Mouse (Mus musculus) stomach, postnatal 0 days (tissue): Measurements from ENCODE around the gene Esp24. TPM values are rescaled to one million over a fixed set of nuclear protein-coding genes. Genes with fewer than 3 reads are reported as not detected.
"Not testable (repeated sequence)": the region's sequence is repeated elsewhere in the genome, so short reads cannot be mapped to it uniquely, and the experiment has no call there.

Experiments
- ATAC-seq: fragments of 200-750 bp; cut with Nextera tagmentation; 2 replicates; pipeline ENCODE4 v1.8.0; 2017; ENCODE audit not compliant: low FRiP score, low TSS enrichment
- DNase-seq: peaks from one replicate; pipeline ENCODE4 v3.0.0-alpha.2; 2016; ENCODE audit warnings: low spot score
- H3K27ac ChIP-seq: fragments of 300-500 bp; sonication (generic); replicated peaks from 2 replicates; pipeline ENCODE4 v1.5.1; 2014; ENCODE audit warnings: mild to moderate bottlenecking, control low read depth
- H3K27me3 ChIP-seq: fragments of 300-500 bp; sonication (generic); 2 replicates; pipeline ENCODE4 v1.6.1; 2014; ENCODE audit warnings: low read length; ENCODE audit not compliant: control insufficient read depth, insufficient read depth
- H3K36me3 ChIP-seq: fragments of 300-500 bp; sonication (generic); 2 replicates; pipeline ENCODE4 v1.6.1; 2014; ENCODE audit warnings: low read length, mixed read lengths; ENCODE audit not compliant: control insufficient read depth, insufficient read depth
- H3K4me1 ChIP-seq: fragments of 300-500 bp; sonication (generic); replicated peaks from 2 replicates; pipeline ENCODE4 v1.6.1; 2014; ENCODE audit warnings: antibody characterized with exemption; ENCODE audit not compliant: control insufficient read depth, insufficient read depth
- H3K4me2 ChIP-seq: fragments of 300-500 bp; sonication (generic); replicated peaks from 2 replicates; pipeline ENCODE4 v1.6.1; 2014; ENCODE audit warnings: low read depth, mild to moderate bottlenecking, control low read depth, moderate library complexity
- H3K4me3 ChIP-seq: fragments of 300-500 bp; sonication (generic); 2 replicates; pipeline ENCODE4 v1.5.1; 2014; ENCODE audit warnings: low read depth, low read length, control low read depth
- H3K9ac ChIP-seq: fragments of 300-500 bp; sonication (generic); 2 replicates; pipeline ENCODE4 v1.6.1; 2014; ENCODE audit warnings: mild to moderate bottlenecking, low read length, control low read depth, mixed read lengths
- H3K9me3 ChIP-seq: fragments of 300-500 bp; sonication (generic); 2 replicates; pipeline ENCODE4 v1.6.1; 2016; ENCODE audit warnings: low read length; ENCODE audit not compliant: control insufficient read depth
- CTCF ChIP-seq: IDR thresholded peaks from 2 replicates; pipeline ENCODE4 v1.5.1; 2016; ENCODE audit warnings: antibody characterized with exemption, low read depth, mild to moderate bottlenecking, moderate library complexity
- EP300 ChIP-seq: optimal IDR thresholded peaks from 2 replicates; pipeline ENCODE3; 2016; ENCODE audit warnings: antibody characterized with exemption
- WGBS: fragments of 180-500 bp; shearing (Covaris S2); extraction: QIAGEN DNeasy Blood & Tissue Kit; methylation state at CpG from one replicate; pipeline ENCODE4 v1.1.7; 2014; 5-methylcytosine and 5-hydroxymethylcytosine counted together
- polyA plus RNA-seq: library from polyadenylated mRNA; unstranded; fragments of >200 nt; fragmentation: Nextera tagmentation; extraction: Ambion mirVana; gene quantifications from 2 replicates; pipeline ENCODE4 v1.2.1, GENCODE M21; 2015

The Esp24 gene
- polyA plus RNA-seq = not detected in 2 replicates

DNA sequence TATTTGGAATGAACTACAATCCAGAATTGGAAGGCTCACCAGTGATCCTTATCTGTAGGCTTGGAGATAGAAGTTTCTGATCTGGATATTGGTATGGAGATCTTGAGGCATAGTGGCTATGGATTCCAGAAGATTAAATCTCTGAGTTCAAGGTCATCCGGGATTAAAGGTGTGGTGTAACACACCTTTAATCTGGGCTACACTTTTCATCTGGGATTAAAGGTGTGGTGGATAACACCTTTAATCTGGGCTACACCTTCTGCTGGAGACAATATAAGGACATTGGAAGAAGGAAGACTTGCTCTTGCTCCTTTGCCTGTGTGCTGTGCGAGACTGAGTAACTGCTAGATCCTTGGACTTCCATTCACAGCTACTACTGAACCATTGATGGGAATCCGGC lies at the start of gene Esp24:
Gene Esp24 (plus strand): TSS at position 301 of the 400 bp plus-strand sequence.
- DNase-seq, H3K9me3 ChIP-seq, H3K27me3 ChIP-seq, ATAC-seq, H3K4me3 ChIP-seq, H3K36me3 ChIP-seq, H3K27ac ChIP-seq, H3K9ac ChIP-seq, H3K4me1 ChIP-seq, H3K4me2 ChIP-seq: not testable (repeated sequence)
- WGBS = 79% methylated on average over 3 of the region's 3 CpGs

GRCm38 (mm10) chr17:39009846-39010245 lies 26.6 kb upstream of the Esp24 start:
- DNase-seq (no peak), ATAC-seq (no peak)
- H3K9ac ChIP-seq = no peak overlapping the region
- no peak overlapping the region for H3K4me2 ChIP-seq
- no peaks in the 10 kb centered on the region for H3K36me3 ChIP-seq
- H3K27ac ChIP-seq = no peak overlapping the region
- no peaks in the 10 kb centered on the region for H3K9me3 ChIP-seq
- no peaks in the 10 kb centered on the region for H3K4me1 ChIP-seq
- 94% methylated on average over 1 of the region's 1 CpGs for WGBS
- no peak overlapping the region for H3K4me3 ChIP-seq
- no peak for TF ChIP-seq EP300
- TF ChIP-seq CTCF = no peak
- no peaks in the 10 kb centered on the region for H3K27me3 ChIP-seq

DNA sequence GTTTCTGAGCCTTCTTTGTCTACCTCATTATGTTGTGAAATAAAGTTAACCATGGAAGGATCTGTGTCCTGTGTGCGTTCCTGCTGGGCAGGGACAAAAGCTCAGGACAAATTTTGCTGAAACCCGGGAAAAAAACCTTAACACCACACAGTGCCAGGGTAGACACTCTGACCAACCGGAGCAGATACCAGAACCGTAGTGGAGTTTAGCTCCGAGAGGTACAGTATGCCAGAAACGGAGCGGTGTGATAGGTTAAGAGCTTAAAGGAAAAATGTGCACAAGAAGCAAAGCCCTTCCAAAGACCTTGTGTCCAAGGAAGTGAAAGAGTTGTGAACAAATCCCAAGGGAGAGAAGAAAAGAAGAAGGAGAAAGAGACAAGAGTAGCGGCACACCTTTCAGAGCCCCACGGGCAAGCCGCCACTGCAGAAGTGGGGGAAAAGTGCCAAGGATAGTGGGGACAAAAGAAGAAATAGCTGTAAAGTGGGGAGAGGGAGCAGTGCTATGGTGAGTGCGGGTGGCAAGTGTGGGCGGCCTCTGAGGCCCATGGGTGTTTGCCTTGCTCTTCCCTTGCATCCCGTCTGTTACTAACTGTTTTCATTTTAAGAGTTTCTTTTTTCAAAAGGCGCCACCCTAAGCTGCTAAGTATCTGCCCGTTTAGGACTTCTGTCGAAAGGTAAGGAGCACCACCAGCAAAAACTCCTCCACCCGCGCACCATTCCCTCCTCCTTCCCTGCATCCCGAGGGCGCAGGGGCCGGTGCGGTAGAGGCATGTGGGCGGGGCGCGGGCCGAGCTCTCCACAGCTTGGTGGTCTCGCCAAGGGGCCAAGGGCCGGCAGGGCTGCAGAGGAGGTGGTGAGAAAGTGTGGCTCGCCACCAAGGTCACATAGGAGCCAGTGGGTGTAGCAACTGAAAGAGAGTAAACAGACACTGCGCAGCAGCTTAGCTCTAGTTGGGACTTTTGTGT lies 25.5 kb upstream of the Esp24 start:
- DNase-seq = no peak
- Histone ChIP-seq H3K4me2 (no peak overlapping the region), H3K27ac (no peak overlapping the region), H3K9ac (no peak overlapping the region), H3K4me3 (no peak overlapping the region), H3K36me3 (no peaks in the 10 kb centered on the region), H3K27me3 (no peaks in the 10 kb centered on the region), H3K4me1 (no peaks in the 10 kb centered on the region), H3K9me3 (no peaks in the 10 kb centered on the region)
- ATAC-seq = no peak
- 42% methylated on average over 30 of the region's 30 CpGs for WGBS
- TF ChIP-seq CTCF = no peak
- no peak for TF ChIP-seq EP300

DNA sequence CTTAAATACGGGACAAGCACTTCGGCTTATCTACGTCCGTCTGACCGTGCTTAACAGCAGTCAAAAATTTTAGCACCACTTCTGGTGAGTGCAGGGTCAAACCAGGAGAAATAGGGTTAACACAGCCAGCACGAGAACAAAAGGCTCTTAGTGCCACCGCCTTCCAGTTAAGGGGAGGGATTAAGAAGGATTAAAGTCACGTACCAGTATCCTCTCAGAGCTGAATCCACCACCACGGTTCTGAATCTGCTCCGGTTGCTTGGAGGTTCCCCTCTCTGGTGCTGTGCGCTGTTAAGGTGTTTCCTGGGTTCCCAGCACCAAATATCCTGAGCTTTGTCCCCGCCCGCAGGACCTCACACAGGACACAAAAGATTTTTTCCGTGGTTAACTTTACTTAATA lies 19.3 kb upstream of the Esp24 start:
- Histone ChIP-seq H3K27ac (no peak overlapping the region), H3K4me3 (no peak overlapping the region), H3K9me3 (no peaks in the 10 kb centered on the region), H3K27me3 (no peaks in the 10 kb centered on the region), H3K4me1 (no peaks in the 10 kb centered on the region), H3K9ac (no peak overlapping the region), H3K4me2 (no peak overlapping the region), H3K36me3 (no peaks in the 10 kb centered on the region)
- ATAC-seq = no peak
- TF ChIP-seq EP300 = no peak
- no peak for TF ChIP-seq CTCF
- 62% methylated on average over 14 of the region's 14 CpGs for WGBS
- no peak for DNase-seq

DNA sequence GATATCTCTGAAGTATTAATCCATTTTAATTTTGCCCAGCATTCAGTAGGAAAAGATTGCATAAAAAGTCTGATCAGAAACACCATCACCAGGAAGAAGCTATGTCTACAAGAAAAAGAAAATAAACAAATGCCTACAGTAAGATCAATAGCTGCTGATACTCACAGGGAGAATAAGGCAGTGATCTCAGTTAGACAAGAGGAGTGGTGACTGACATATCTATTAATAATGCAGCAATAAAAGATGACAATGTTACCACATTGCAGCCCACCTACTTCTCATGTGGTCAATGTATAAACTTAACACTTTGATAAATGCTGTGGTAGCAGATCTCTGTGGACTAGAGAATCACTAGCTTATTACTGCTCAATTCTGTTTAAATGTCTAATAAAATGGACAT lies 6.7 kb downstream of the Esp24 start, which contains the start of gene Gm21903:
Gene Gm21903 (minus strand): TSS at position 101 of the 400 bp plus-strand sequence.
- Histone ChIP-seq H3K4me2 (no peak within 1 kb of the TSS), H3K27ac (no peak within 1 kb of the TSS), H3K36me3 (no peaks in the 10 kb centered on the region), H3K4me3 (no peak within 1 kb of the TSS), H3K9ac (no peak within 1 kb of the TSS), H3K27me3 (no peaks in the 10 kb centered on the region), H3K9me3 (no peaks in the 10 kb centered on the region), H3K4me1 (no peaks in the 10 kb centered on the region)
- DNase-seq = no peak
- ATAC-seq = no peak
- TF ChIP-seq CTCF = no peak
- TF ChIP-seq EP300 = no peak

- TF ChIP-seq EP300 (no peak), CTCF (no peak)
- H3K27ac ChIP-seq = no peak overlapping the region
- no peak overlapping the region for H3K4me3 ChIP-seq
- no peaks in the 10 kb centered on the region for H3K4me1 ChIP-seq
- no peak overlapping the region for H3K9ac ChIP-seq
- H3K27me3 ChIP-seq = no peaks in the 10 kb centered on the region
- no peak for DNase-seq
- H3K9me3 ChIP-seq = no peaks in the 10 kb centered on the region
- H3K36me3 ChIP-seq = no peaks in the 10 kb centered on the region
- ATAC-seq = no peak
- no peak overlapping the region for H3K4me2 ChIP-seq
These were observed 27.1 kb downstream of the Esp24 start for GRCm38 (mm10) chr17:39063641-39064040.
